Mouse (Mus musculus) cerebellum, adult 9-11 months (tissue): ENCODE measurements around the gene Hoxb8.

ENCODE experiments used
- DNase-seq: peaks from one replicate; pipeline ENCODE4 v3.0.0; 2022

Gene Hoxb8

DNA sequence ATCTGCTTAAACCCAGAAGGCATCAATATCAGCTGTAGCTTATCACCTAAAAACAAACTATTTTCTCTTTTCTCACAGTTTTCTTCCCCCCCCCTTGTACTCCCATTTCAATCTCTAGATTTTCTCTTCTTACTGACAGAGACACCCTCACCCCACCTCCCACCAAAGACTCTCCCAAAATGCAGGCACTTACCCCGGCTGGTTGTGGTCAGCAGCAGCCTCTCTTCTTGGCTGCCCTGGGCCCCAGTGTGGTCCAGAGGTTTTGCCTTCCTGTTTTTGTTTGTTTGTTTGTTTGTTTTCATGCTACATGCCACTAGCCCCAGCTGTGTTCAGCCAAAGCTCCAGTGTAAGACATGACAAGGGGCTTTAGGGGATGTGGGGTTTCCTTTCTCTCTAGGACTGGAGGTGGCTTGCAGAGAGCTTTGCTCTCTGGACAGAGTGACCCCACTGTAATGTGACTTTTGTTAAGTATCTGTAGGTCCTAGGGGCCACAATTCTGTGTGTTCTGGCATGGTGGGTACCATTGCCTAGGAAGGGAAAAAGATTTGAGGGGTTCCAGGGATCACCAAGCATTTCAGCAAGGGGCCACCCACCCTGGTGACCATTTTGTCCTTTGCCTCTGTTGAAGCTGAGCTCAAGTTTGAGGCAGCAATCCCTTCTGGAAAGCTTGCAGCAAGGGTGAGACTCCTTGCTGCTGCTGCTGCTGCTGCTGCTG lies 13.5 kb upstream of the Hoxb8 start:
- DNase-seq, result no peak

DNA sequence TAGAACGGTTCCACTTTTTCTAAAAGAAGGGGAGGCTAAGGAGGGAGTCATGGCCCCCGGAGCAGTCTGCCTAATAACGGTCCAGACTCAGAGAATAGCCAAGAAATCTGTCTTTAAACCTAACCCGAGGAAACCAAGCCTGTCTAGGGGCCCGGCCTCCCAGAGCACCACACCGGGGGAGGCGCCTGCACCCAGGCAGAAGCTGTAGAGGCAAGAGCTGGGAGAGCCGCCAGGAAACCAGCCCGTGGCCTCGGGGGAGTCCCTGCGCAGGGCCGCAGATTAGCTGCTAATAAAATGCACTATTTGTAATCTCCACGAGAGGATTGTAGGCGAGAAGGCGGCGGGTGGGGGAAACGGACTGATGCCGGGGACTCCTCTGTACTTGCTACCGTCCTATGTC lies 11.8 kb upstream of the Hoxb8 start:
- no peak for DNase-seq

DNA sequence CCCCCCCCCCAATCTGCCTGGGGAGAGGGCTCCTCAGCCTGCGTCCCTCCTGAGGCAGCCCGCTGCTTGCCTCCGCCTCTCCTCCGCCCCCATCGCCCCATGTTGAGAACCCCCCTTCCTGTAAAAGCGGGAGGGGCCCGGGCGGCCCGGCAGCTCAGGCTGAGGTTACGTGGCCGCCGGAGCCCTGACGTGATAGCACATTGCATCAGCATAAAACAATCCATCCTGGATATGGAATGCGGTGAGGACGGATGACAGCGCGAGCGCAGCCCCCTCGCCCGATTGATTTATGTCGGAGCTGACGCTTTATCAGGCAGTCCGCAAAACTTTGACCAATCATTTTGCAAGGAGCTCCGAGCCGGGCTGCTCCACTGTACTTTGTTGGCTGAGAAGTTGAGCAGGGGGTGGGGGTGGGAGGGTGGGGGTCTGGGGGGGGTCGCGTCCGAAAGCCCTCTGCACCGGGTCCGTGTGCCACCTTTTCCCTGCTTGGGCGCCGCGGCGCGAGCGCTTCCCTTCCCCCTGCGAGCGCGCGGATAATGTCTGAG lies 10.6 kb upstream of the Hoxb8 start, which contains the start of gene Hoxb9:
Gene Hoxb9, plus strand, starts transcription at position 462 of the 545 bp plus-strand sequence.
- no peak for DNase-seq

DNA sequence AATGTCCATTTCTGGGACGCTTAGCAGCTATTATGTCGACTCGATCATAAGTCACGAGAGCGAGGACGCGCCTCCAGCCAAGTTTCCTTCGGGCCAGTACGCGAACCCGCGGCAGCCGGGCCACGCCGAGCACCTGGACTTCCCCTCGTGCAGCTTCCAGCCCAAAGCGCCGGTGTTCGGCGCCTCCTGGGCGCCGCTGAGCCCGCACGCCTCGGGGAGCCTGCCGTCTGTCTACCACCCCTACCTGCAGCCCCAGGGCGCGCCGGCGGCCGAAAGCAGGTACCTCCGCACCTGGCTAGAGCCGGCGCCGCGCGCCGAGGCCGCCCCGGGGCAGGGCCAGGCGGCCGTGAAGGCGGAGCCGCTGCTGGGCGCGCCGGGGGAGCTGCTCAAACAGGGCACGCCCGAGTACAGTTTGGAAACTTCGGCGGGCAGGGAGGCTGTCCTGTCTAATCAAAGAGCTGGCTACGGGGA lies 10.1 kb upstream of the Hoxb8 start:
- DNase-seq, result no peak

DNA sequence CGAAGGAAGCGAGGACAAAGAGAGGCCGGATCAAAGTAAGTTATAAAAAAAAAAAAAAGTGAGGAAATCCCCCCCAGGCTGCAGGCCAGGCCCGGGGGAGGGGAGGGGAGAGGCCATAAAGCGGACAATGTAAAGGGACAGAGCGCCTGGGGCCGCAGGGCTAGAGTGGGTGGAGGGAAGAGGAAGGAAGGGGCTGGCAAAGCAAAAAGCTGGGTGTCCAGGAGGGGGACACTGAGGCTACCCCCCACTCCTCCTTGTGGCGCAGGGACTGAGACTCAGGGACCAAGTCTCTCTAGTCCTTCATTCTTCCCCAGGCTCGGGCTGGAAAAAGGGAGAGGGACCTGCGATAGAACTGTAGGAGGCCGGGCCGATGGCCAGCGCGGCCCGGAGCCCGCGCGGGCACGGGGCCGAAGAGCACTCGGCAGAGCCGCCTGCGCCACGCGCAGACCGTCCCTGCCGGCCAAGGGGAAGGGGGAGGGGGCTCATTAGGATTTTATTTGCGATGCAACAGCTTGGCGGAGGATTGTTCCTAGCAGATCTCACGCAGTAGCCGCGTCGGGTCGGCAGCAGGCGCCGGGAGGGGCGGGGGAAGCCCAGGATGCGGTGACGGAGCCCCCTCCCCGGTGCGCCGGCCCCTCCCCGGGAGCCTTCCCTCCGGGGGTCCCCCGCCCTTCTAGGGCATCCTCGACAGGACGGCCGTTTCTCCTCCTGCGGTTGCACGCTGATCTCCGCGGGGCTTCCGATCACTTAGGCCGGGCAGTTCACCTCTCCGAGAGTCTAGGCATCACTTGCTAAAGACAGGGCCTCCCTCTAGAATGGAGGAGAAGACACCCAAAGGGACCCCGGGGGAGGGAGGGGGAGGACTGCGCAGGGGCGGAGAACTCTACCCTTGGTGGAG lies 9.4 kb upstream of the Hoxb8 start:
- no peak for DNase-seq

DNA sequence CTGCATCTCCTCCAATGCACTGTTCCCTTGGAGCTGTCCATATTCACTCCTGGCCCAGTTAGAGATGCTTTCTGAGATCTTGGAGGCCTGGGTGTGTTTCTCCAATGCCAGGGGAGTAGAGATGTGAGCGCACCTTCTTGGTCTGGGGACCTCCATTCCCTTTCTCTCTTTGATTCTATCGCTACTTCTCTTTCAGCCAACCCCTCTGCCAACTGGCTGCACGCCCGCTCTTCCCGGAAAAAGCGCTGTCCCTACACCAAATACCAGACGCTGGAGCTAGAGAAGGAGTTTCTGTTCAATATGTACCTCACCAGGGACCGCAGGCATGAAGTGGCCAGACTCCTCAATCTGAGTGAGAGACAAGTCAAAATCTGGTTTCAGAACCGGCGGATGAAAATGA lies 7.3 kb upstream of the Hoxb8 start:
- DNase-seq, result no peak

DNA sequence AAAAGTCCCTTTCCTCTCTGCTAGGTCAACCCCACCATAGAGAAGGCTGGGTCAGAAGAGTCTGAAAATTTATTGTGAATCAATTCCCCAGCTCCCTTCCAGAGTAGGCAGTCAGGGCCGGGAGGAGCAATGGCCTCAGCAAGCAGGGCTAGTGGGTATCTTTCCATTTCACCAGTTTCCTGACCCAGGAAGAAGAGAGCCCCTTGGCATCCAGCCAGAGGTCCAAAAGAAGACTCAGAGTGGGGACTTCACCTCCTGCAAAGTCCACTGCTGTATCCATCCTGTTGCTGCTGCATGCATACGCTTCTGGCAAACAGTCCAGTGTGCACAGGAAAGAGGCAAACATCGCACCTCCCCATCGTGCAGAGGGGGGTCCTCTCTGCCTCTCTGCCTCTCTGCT lies 5.8 kb upstream of the Hoxb8 start:
- DNase-seq, result no peak

DNA sequence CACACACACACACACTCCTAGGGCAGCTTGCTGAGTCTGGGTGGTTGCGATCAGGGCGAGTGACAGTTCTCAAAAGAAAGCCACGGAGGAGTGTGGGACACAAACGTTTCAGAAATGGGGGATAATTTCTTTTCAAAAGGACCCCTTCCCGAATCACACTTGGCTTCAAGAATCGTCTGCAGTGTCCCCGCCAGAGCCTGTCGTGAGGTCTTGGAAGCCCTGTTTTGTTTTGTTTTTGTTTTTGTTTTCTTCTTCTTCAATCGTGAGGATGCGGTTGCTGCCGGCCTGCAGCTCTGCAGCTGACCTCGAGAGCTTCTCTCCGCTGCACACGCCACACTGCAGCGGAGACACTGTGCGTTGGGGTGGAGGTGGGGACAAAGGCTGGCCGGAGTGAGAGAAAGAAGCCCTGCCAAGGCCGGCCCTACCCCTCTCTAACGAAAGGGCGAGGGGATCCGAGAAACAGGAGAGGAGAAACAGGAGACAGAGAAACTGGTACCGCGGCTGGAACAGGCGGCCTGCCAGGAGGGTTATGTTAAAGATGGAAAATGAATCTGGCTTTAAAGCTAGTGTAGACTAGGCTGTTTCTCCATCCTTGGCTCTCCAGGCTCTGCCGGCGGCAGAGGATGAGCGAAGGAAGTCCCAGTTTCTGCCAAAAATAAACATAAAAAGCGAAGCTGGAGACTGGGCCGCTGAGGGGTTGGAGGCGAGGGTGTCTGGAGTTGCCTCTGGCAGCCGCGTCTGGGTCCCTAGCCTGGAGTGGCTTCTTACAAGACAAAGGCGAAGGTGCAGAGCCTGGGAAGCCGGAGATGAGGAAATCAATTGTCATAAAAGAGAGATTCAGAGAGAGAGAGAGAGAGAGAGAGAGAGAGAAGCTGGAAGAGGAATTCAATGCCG lies 4.3 kb upstream of the Hoxb8 start:
- no peak for DNase-seq

DNA sequence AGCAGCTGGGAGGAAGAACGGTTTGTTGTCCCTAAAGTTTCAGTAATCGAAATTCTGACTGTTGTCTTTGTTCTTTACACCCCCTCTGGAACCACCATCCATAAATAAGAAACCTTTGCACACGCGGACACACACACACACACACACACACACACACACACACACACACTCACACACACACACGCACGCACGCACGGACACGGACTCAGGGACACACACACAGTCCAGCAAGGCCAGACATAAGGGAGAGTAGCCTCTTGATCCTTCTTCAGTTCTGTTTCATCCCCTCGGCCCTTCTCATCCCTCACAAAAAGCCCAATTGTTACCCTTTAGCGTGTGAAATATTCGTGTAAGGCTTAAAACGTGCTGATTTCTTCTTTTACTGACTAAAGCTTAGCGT lies 3.4 kb upstream of the Hoxb8 start:
- DNase-seq, result no peak

DNA sequence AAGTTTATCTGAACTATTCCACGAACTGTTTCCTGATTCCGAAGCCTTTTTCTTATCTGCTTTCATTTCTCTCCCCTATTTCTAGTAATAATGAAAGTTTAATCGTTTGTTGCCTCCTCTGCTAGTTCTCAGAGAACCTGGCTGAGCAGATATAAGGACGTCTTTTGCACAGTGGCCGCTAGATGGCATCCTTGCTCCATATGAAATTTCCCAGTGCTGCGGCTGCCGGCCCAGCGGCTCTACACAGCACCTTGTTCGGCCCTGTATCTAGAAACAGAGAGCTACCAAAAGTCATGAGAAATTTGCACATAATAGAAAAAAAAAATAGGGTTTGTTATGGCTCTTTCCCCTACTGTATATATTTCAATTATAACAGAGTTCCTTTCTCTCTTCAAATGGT lies 2.9 kb upstream of the Hoxb8 start:
- peak; percentile 70 for DNase-seq

DNA sequence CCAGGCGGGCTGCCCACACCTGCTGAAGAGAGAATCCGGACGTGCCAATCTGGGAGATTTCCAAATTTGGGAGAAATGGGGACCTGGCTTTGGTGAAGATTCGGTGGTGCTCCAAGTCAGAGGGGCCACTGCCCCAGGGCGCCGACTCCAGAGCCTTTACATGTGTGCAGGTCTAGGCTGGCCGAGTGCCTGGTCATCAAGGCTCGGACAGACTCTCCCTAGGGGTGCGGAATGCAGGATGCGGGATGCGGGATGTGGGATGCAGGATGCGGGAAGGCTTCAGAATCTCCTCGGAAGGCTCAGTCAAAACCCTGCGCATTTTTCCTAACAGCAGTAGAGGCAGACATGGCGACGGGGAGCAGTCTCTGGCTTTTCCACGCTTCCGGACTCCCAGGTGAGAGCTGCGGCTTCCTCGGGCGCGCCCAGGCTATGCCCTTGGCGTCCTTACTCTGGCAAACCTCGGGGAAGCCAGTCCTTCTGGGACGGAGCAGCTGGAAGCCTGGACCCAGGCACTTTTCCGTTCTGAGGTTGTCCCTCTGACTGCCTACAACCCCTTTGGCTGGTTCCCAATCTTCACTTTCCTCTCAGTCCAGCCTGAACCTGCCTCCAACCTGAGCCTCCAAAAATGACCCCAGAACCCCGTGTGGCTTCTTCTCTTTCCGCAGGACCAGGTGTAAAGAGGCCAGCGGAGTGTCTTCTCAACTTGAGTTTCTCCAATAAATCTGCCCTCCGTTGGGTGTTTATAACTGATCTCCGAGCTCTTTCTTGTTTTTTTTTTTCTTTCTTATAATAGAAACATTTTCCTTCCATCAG lies 2.1 kb upstream of the Hoxb8 start:
- no peak for DNase-seq

DNA sequence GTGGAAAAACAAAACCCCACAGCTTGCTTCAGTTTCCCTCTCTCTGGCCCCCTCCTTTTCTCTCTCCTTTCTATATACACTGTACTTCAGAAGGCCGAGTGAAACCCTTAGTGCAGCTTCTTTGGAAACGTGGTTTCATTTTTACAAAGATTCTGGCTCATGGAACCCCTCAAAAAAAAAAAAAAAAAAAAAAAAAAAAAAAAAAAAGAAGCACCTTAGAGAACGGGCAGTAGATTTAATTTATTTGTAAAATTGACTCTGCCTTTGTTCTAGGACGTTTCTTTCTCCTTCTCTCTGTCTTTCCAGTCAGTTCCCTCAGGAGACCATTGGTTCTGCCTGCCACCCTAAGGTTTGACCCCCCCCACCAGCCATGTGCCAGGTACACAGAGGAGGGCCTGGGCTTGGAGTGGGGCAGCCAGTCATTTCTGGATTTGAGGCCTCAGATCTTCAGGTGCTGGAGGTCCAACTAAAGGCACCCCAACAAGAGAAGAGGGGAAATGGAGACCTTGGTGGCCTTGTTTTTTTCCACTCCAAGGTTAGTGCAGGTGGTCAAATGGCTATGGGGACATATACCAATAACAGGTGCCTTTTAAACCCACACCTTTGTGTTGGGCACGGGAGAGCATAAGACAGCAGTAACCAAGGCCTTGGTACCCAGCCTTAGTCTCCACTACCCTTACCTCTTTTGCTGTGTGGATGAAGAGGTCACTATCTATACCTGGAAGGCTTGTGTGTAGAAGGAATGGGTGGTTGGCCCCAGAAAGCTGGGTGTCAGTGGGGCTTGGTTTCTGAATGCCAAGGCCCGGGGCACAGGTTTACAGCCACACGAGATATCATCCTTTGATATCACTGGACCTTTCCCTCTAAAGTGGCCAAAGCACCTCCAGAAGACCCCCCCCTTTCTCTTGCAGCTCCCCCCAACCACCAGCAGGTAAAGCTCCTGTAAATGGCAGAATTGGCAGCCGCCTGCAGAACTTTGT lies 1.0 kb upstream of the Hoxb8 start:
- DNase-seq, result no peak

DNA sequence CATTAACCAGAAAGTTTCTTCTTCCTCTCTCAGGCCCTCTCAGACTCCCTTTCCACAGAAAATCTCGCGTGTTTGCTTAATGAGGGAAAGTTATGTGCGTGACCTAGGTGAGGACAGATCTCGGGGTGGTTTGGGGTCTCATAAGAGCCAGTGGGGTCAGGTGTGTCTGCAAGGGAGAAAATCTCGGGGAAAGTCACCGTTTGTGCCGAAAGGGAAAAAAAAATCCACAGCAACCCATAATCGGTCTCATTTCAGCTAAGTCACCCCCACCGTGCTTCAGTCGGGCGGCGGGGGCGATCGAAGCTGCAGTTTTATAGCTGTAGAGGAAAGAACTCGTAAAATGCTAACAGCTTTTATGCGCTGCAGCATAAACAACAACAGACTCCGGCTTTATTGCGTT lies 309 bp upstream of the Hoxb8 start:
- DNase-seq, result no peak

DNA sequence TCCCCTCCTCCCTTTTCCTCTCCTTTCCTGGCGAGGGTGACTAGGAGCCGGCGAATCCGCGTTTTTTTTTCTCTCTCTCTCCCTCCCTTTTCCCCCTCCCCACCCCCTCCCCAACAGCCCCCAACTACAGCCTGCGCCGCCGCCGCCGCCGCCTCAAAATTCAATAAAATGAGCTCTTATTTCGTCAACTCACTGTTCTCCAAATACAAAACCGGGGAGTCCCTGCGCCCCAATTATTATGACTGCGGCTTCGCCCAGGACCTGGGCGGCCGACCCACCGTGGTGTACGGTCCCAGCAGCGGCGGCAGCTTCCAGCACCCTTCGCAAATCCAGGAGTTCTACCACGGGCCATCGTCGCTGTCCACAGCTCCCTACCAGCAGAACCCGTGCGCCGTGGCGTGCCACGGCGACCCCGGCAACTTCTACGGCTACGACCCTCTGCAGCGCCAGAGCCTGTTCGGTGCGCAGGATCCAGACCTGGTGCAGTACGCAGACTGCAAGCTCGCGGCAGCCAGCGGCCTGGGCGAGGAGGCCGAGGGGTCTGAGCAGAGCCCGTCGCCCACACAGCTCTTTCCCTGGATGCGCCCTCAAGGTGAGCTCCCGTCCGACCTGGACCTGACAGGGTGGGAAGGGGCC lies 1.2 kb downstream of the Hoxb8 start:
- DNase-seq, result no peak

DNA sequence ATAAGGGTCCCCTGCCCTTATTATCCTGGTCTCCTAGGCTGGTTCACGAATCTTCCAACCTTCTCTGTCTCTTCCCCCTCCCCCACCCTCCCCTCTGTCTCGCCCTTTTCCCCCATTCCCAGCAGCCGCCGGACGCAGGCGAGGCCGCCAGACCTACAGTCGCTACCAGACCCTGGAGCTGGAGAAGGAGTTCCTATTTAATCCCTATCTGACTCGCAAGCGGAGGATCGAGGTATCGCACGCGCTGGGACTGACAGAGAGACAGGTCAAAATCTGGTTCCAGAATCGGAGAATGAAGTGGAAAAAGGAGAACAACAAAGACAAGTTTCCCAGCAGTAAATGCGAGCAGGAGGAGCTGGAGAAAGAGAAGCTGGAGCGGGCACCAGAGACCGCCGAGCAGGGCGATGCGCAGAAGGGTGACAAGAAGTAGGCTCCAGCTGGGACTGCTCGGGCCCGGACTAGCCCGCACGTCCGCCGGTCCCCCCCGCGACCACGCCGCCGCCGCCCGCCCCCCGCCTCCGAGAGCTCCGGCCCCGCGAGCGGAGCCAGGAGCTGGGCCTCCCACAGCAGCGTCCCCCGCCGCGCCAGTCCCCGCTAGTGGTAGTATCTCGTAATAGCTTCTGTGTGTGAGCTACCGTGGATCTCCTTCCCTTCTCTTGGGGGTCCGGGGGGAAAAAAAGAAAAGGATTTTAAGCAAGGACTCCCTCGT lies 2.5 kb downstream of the Hoxb8 start:
- DNase-seq, result no peak

DNA sequence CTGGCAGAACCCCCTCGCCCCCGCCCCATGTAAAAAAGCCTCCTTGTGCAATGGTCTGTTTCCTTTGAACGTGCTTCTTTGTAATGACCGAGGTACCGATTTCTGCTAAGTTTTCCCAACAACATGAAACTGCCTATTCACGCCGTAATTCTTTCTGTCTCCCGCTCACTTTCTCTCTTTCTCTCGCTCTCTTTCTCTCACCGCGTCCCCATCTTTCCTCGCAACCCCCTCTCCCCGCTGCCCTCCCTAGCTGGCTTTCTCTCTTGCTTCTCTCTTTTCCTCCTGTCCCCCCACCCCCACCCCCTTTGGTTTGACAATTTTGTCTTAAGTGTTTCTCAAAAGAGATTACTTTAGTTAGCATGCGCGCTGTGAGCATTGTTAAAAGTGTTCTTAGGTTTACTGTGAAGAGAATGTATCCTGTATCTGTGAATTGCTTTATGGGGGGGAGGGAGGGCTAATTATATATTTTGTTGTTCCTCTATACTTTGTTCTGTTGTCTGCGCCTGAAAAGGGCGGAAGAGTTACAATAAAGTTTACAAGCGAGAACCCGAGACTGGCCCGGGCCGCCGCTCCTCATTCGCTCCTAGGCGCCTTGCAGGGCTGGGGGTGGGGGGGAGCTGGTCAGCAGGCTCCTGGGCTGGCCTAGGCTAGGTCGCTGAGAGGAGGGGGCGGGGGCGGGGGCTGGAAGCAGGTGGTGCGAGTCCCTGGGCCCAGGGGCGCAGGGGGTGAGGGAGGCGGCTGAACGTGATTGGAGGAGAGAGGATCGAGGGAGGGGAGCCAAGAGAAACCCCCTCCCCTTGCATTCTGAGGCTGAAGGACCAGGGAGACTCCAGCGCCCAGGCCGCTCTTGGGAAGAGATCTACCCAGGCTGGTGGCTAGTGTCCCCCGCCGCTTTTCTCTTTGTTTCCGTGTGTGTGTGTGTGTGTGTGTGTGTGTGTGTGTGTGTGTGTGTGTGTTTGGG lies 3.3 kb downstream of the Hoxb8 start:
- no peak for DNase-seq

DNA sequence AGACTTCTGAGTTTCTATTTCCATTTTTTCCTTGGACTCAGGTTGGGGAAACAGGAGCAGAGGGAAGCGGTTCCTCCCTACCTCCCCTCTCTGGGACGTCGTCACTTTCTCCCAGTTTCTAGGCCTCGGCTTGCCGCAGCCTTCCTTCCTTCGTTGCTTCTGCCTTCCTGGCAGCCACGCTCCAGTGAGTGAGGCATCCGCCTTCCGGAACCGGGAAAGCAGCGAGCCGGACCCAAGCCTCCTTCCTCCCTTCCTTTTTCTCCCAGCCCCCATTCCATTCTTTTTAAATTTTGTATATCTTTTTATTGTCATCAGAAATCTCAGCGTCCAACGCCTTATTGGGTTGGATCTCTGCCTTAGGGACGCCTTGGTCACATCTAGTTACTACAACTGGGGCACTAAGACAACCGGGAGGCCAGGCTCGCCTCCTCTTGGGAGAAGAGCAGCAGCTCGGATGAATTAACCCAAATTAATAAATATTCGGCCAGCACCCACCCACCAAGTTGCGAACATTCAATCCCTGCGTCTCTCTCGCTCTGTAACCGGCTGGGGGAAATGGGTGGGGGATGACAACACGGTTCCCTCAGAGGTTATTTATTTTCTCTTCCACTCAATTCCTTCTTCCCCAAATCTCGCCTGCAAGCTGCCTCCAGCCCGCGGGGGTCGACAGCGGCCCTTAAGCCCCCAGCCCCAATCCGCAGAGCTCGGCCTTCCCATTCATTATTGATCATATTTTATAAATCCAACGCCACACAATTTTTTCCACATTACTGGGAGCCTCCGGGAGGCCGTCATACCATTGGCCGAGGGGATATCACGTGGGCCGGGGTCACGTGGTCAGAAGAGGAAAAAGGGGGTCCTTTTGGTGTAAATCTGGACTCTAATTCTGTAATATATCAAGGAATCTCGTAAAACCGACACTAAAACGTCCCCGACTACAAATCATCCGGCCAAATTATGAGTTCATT lies 4.3 kb downstream of the Hoxb8 start, which contains the start of gene Hoxb7:
Gene Hoxb7, plus strand, starts transcription at position 853 of the 968 bp plus-strand sequence.
- no peak for DNase-seq
